Mouse (Mus musculus): ENCODE measurements around the gene Sod1.

Gene Sod1

GRCm38 (mm10) chr16:90220026-90220891 is at the start of gene Sod1:
Gene Sod1, plus strand, starts transcription at chr16:90220754.
- peak; percentile 91 for DNase-seq

DNA sequence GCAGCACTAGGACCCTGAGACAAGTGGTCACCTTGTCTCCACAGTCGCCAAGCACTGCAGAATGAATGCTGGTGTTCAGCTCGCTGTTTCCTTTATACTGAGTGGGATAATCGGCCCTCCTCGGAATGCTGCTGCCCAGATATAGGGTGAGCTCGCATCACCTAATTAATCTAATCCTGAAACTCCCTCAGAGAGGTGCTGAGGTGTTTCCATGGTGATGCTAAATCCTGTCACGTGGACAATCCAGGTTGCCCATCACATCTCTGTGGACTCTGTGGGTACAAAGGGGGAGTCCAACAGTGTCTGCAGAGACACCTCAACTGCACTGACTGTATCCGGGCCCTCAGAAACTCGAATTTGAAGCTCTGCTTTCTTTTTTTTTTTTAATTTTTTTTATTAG is 49.1 kb upstream of the Sod1 start:
- no peak for DNase-seq

DNA sequence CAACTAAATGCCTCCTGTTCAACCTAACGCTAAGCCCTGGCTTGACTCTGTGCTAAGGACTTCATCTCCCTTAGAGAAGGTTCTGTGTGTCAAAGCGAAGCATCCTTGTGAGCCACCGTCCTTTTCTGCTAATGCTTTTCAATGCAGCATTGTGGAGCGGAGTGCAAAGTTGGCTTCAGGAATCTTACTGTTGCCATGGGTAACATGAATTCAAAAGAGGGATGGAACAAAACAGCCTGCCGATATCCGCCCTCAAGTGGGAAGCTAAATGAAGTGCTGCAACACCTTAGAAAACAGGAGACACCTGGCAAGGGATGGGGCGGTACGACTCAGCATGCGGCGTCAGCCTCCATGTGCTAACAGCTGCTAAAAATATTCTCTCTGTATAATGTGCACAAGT is 44.1 kb upstream of the Sod1 start:
- DNase-seq, result no peak

GRCm38 (mm10) chr16:90177425-90177824 is 43.1 kb upstream of the Sod1 start:
- DNase-seq, result no peak

DNA sequence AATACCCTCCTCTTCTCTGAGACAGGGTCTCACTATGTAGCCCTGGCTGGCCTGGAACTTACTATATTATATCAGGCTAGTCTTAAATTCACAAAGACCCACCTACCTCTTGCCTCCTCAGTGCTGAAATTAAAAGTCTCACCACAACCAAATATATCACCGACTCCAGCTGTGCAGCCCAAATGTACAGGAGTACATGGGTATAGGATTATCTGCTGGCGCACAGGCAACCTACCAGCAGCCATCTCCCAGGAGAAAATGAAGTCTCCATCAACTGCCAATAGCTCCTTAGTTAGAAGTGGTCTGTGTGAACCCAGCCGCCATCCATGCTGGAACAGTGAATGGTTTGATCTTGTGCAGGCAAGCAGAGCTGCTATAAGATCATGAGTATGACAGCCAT is 42.1 kb upstream of the Sod1 start:
- DNase-seq, result no peak

DNA sequence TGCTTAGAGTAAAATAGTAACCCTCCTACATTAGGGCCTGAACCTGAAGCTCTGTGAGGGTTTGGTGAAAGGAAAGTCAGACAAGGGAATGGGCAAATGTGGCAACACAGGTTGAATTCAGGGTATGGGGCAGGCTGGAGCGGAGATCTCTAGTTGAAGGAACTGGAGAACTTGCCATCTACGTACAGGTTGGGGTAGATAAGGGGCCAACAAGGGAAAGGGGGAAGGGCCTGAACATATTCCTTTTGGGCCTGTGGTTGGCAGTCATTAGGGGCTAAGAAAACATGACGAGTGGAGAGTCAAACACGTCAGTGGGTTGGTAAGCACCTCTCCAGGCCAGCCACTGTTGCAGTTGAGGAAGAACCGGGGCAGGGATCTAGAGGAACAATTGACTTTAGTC is 40.7 kb upstream of the Sod1 start:
- DNase-seq, result no peak

GRCm38 (mm10) chr16:90180975-90181374 is 39.6 kb upstream of the Sod1 start:
- no peak for DNase-seq

DNA sequence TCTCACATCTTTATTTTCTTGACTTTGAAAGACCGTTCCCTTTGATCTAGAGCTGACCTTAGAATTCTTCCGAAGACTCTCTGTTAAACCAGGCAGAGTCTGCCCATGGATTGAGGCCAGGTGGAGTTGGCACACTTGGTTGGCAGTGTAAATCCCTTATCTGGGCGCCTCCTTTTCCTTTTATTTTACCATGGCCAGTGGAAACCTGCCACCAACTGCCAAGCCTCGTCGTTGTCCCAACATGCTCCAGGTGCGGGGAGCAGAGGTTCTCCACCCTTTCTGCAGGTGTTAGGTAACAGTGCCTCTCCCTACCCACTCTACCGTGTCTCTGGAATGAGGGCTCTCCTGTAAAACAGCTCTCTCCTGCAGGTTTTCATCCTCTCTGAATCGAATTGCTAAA is 38.9 kb upstream of the Sod1 start:
- peak; percentile 40 for DNase-seq

GRCm38 (mm10) chr16:90184135-90184534 is 36.4 kb upstream of the Sod1 start:
- DNase-seq, result no peak

DNA sequence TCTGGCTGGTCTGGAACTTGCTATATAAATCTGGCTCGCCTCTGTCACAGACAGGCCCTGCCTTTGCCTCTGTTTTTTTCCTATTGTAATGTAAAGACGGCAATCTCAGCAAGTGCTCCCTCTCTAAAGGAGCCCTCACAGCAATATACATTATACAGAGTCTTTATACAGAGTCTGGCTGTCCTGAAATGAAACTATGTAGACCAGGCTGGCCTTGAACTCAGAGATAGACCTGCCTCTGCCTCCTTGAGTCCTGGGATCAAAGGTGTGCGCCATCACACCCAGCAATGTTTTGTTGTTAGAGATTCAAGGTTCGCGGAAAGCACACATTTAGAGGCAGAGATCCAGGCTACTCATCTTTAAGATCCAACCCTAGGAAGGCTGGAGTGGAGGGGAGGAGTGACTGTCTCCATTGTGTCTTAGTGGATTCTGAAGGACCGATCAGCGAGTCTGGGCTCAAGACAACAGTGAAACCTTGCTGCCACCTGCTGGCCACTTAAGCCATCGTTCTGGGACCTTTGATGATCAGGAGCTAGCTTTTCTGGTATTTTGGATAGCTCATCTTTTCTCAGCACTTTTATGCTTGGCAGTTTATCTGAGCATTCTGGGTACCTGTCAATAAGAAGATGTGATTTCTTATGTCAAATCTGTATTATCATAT is 34.5 kb upstream of the Sod1 start:
- peak; percentile 71 for DNase-seq

DNA sequence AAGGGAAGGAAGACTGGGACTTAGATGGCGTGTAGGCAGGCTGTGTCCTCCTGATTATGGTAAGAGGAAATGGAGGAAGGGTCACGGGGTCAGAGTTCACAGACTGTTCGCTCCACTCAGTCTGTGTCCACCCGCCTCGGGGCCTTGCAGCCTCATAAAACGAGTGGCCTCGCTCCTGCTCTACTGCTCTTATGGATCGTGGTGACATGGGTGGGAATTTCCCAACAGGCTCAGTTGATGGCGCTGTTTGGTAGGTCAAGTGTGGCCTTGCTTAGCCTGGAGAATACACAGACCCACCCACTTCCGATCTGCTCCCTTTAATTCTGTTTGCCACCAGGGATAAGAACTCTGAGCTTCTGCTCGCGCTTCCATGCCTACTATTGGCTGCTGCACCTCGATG is 33.1 kb upstream of the Sod1 start:
- DNase-seq, result no peak

- DNase-seq, result no peak
These were observed 29.3 kb upstream of the Sod1 start for GRCm38 (mm10) chr16:90191289-90191688.

DNA sequence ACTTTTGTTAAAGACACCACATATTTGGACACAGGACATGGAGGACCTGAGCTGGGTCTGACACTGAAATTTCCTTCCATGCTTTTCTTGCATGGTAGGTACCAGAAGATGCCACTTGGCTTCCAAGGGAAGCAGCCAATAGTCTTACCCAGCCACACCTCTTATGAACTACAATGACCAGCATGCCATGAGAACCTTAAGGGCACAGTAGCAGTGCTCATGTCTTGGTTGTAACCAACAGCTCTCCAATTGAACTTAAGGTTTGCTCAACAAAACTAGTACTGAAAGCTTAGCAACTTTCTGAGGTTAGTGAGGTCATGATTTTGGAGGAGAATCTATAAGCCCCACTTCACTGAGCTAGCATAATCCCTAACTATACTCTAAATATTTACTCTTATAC is 26.8 kb upstream of the Sod1 start:
- no peak for DNase-seq

DNA sequence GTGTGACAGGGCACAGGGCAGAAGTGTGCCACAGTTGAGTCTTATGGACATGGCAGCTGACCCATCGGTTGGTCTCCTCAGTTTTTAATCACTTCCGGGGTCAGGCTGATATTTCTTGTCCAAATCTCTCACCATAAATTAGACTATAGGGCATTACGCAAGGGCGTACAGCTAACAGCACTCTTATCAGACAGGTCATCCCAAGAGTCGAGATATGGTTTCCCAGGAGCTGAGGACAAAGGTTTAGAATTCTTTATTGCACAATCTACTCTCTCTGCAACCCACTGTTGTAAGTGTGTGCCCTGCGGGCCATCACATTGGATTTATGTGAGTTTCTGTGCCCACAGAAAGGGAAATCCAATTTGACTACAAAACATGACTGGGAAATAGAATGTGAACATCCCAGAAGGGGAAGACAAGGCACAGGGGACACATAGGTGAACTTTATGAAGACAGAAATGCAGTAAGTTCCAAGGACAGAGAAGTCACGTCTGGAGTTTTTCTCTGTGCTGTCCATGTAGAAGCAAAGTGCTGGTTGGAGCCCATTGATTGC is 23.8 kb upstream of the Sod1 start:
- no peak for DNase-seq

GRCm38 (mm10) chr16:90197337-90197973 is 23.1 kb upstream of the Sod1 start:
- peak; percentile 58 for DNase-seq

- no peak for DNase-seq
These were observed 21.9 kb upstream of the Sod1 start for GRCm38 (mm10) chr16:90198626-90199025.

DNA sequence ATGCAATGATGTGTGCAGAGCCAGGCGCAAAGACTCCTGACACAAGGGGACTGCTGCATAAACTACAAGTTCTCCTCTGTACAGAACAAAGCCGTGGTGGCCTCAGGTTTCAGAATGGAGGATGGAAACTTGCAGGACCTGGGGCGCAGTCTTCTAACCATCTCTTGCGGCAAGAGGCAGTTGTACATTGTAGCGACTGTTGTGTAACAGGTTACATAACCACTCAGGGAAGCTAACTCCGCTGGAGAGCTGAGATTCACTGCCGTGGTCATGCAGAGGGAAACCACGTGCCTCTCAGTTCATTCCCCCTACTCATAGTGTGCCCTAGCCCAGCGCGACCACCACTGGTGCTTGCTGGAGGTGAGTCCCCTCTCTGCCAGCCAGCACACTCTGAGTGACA is 21.4 kb upstream of the Sod1 start:
- DNase-seq, result no peak

GRCm38 (mm10) chr16:90202140-90202539 is 18.4 kb upstream of the Sod1 start:
- DNase-seq, result no peak

- no peak for DNase-seq
These were observed 17.2 kb upstream of the Sod1 start for GRCm38 (mm10) chr16:90203226-90203962.

DNA sequence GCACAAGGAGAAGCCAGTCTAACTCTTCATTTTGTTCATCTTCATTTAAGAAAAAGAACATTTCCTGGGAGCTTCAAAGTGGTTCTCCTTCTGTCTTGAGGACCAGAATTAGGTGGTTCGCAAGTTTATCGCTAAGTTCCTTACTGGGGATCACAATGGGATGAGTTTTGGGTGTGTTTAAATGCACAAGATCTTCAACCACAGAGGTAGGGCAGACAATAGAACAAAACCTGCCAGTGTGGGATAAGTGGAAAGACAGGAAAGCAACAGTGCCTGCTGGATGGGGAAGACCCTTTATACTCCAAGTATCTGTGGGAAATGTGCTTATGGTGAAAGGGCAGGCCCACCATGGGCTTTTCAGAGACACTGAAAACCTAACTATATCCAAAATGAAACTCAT is 15.7 kb upstream of the Sod1 start:
- DNase-seq, result no peak

- no peak for DNase-seq
These were observed 11.6 kb upstream of the Sod1 start for GRCm38 (mm10) chr16:90208996-90209395.

- DNase-seq, result no peak
These were observed 9.8 kb upstream of the Sod1 start for GRCm38 (mm10) chr16:90210717-90211116.

GRCm38 (mm10) chr16:90211767-90212166 is 8.8 kb upstream of the Sod1 start:
- DNase-seq, result no peak

Data from cerebellum, adult 11-12 months (tissue).